30 mouse cellular contexts compared by ENCODE assay signal in the genomic region with DNA sequence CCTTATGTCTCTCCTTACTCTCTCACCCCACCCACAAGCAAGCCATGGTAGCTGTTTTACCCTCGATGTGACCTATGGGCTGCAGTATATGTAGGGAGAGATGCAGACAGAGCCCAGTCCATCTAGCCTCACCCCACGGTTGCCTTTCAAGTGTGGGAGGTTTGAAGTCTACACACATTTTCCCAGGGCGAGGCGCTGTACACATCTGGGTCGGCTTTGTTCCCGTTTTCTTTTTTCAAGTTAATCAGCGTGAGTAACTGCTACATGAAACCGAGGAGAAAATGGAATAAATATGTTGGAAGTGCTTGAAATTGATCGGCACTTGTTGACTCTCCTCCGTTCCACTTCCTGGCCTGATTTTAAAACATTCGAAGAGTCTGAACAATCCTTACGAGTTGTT.
DNase-seq lines count a peak whose midpoint lies in the region; ATAC-seq lines count a peak whose summit lies in the region.
"Had no signal": no experiment of that assay in that cellular context is flagged by ENCODE, and none has a peak within 500 bp of the region (broad histone marks: within the 10 kb centered on the region; RNA-seq: fewer than 3 reads in every experiment).

No protein-coding gene starts in this region.

- peaks cover 24% of the 10 kb centered on the region for H3K4me1 ChIP-seq in embryonic facial prominence, embryonic 13.5 days
- peaks cover 23% of the 10 kb centered on the region for H3K4me1 ChIP-seq in limb, embryonic 11.5 days (ENCODE audit: control insufficient read depth, insufficient read depth, low read length)
- H3K4me1 ChIP-seq: liver, embryonic 12.5 days; stomach, embryonic 15.5 days had no signal

- H3K36me3 ChIP-seq in embryonic facial prominence, embryonic 13.5 days = no peaks in the 10 kb centered on the region
- H3K36me3 ChIP-seq in limb, embryonic 11.5 days (ENCODE audit: control insufficient read depth, insufficient read depth, low read length) = no peaks in the 10 kb centered on the region
- H3K36me3 ChIP-seq: heart, embryonic 13.5 days; limb, embryonic 13.5 days; liver, embryonic 12.5 days; stomach, embryonic 15.5 days had no signal

- no peaks in the 10 kb centered on the region for H3K27me3 ChIP-seq in embryonic facial prominence, embryonic 13.5 days
- H3K27me3 ChIP-seq in limb, embryonic 11.5 days (ENCODE audit: control insufficient read depth, insufficient read depth, low read length) = no peaks in the 10 kb centered on the region
- H3K27me3 ChIP-seq: liver, embryonic 12.5 days; Patski; stomach, embryonic 15.5 days had no signal

- H3K9ac ChIP-seq in embryonic facial prominence, embryonic 13.5 days = no peak overlapping the region
- H3K9ac ChIP-seq in limb, embryonic 11.5 days (ENCODE audit: low read length) = no peak overlapping the region
- H3K9ac ChIP-seq: heart, embryonic 13.5 days; hindbrain, embryonic 14.5 days; limb, embryonic 13.5 days; liver, embryonic 12.5 days; liver, postnatal 0 days; stomach, embryonic 15.5 days had no signal

- H3K9me3 ChIP-seq in embryonic facial prominence, embryonic 13.5 days = no peaks in the 10 kb centered on the region
- H3K9me3 ChIP-seq in limb, embryonic 11.5 days (ENCODE audit: control insufficient read depth, low read length) = no peaks in the 10 kb centered on the region
- H3K9me3 ChIP-seq: heart, embryonic 13.5 days; limb, embryonic 13.5 days; liver, embryonic 12.5 days; stomach, embryonic 15.5 days had no signal

- peak overlapping the region; percentile 66 for H3K27ac ChIP-seq in embryonic facial prominence, embryonic 13.5 days
- H3K27ac ChIP-seq in limb, embryonic 11.5 days (replicated peaks; ENCODE audit: low read depth, low read length) = no peak overlapping the region
- H3K27ac ChIP-seq: heart, adult 2 months; heart, embryonic 13.5 days; hindbrain, embryonic 14.5 days; liver, embryonic 12.5 days; macrophage; stomach, embryonic 15.5 days had no signal

- H3K4me3 ChIP-seq in embryonic facial prominence, embryonic 13.5 days = no peak overlapping the region
- no peak overlapping the region for H3K4me3 ChIP-seq in limb, embryonic 11.5 days (ENCODE audit: low read depth, low read length)
- H3K4me3 ChIP-seq: heart, adult 2 months; heart, embryonic 13.5 days; limb, embryonic 13.5 days; liver, embryonic 12.5 days; stomach, embryonic 15.5 days had no signal

- peak; percentile 7 for DNase-seq in gastrocnemius, adult 18-20 months (ENCODE audit: low spot score)
- no peak for DNase-seq in gastrocnemius, postnatal 25 days
- DNase-seq in embryo, embryonic 11 days = peak; percentile 48
- peak; percentile 55 for DNase-seq in limb, embryonic 11.5 days (ENCODE audit: low spot score)
- DNase-seq in adrenal gland, postnatal 36 days = no peak
- no peak for DNase-seq in frontal cortex, postnatal 10 days (ENCODE audit: low spot score in 2 of 2)
- DNase-seq: adrenal gland, postnatal 10 days; cerebellum, adult 11-12 months; cerebellum, adult 9-11 months; gastrocnemius, postnatal 36 days; heart, adult 2 months; heart, postnatal 10 days; kidney, adult 9 months; kidney, postnatal 14 days; liver, postnatal 0 days; midbrain, embryonic 14.5 days; right cerebral cortex, postnatal 25 days; thymus, adult 18-20 months; thymus, postnatal 36 days had no signal

- 24% methylated on average over 12 of the region's 12 CpGs for WGBS in embryonic facial prominence, embryonic 13.5 days
- 27% methylated on average over 12 of the region's 12 CpGs for WGBS in limb, embryonic 11.5 days

- no peak for ATAC-seq in embryonic facial prominence, embryonic 13.5 days (ENCODE audit: insufficient number of reproducible peaks, insufficient read depth, low FRiP score, low TSS enrichment, low read depth)
- no peak for ATAC-seq in limb, embryonic 11.5 days (ENCODE audit: insufficient number of reproducible peaks, low FRiP score, low TSS enrichment, low read depth)
- ATAC-seq: forebrain, embryonic 16.5 days; intestine, postnatal 0 days; liver, embryonic 12.5 days; liver, postnatal 0 days; lung, postnatal 0 days; Patski had no signal

- peak overlapping the region; percentile 43 for H3K4me2 ChIP-seq in embryonic facial prominence, embryonic 13.5 days
- no peak overlapping the region for H3K4me2 ChIP-seq in limb, embryonic 11.5 days (ENCODE audit: low read depth, severe bottlenecking)
- H3K4me2 ChIP-seq: heart, embryonic 13.5 days; hindbrain, embryonic 14.5 days; limb, embryonic 13.5 days; liver, embryonic 12.5 days; stomach, embryonic 15.5 days had no signal

Comparison
In these comparisons a context has a peak if more than half of its experiments do, and no peak if none do; other contexts are left out.
1. DNase-seq: peak in gastrocnemius, adult 18-20 months (single experiment), embryo, embryonic 11 days (single experiment) and limb, embryonic 11.5 days (single experiment); none in gastrocnemius, postnatal 25 days (single experiment), adrenal gland, postnatal 36 days (0 of 2) and frontal cortex, postnatal 10 days (0 of 2).